Mouse (Mus musculus) hematopoietic multipotent progenitor cell, adult 10-12 weeks (in vitro differentiated cells): ENCODE measurements around the gene Itgb3. TPM values are rescaled to one million over a fixed set of nuclear protein-coding genes. Genes with fewer than 3 reads are reported as not detected.

ENCODE experiments used
- polyA plus RNA-seq: library from polyadenylated mRNA; stranded (reverse); fragments of >175 nt; gene quantifications from 2 replicates; pipeline ENCODE4 v1.2.3, GENCODE M21; 2012; ENCODE audit warnings: low replicate concordance

Gene Itgb3
- polyA plus RNA-seq = 4.8 and 8.1 TPM in 2 replicates

DNA sequence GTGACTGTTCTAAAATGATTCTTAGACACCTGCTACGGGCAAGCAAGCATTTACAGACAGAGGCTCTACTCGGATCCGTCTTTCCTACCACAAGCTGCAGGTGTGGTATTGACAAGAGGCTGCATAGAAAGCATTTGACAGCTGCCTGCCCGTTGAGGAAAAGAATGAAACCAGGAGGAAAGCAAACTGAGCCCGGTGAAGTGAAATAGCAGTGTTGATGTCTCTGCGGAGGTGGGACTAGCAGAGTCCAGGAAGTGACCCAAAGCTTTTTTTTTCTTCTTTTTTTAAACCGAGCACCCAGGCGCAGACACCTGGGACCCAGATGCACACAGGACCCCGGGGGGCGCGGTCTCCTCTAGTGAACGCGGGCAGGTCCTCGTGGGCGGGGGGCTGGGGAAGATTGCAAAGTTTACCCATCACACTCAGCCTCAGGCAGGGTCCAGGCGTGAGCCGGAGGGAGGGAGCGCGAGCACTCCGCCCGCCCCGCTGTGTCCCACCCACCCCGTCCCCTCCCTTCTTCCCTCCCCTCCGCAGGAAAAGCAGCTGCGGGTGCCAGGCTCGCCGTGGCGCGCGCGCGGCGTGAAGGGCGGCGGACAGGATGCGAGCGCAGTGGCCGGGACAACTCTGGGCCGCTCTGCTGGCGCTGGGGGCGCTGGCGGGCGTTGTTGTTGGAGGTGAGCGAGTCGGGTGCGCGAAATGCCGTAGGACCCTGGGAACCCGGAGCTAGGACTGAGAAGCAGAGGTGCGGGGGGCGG, at the start of gene Itgb3:
Gene Itgb3, plus strand, starts transcription at position 510 of the 755 bp plus-strand sequence.

DNA sequence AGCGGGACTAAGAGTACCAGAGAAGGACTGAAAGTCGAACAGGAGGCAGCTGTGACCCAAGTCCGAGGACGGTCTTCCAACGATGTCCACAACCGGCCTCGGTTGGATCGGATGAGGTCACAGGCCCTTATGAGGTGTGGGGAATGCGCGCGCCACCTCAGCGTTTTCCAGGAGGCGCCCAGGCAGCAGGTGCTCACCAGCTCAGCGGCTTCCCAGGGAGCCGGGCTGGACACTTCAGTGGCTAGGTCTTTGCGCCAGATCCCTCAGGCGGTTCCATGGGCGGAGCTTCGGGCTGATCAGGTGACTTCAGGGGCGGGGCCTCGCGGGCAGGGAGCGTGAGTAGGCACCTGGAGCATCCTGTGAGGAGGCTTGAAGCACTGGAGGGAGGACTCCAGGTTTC, 77.7 kb downstream of the Itgb3 start, which contains the start of gene Gm11639:
Gene Gm11639, plus strand, starts transcription at position 160 of the 400 bp plus-strand sequence.

Other genes starting within 250 kb of the Itgb3 start
- gene Kansl1, start 139.1 kb upstream of the Itgb3 start, polyA plus RNA-seq = 218 and 442 TPM in 2 replicates
- gene Cdc27, start 57.4 kb upstream of the Itgb3 start, polyA plus RNA-seq = 3.5 and 4.1 TPM in 2 replicates
- gene Myl4, start 57.3 kb upstream of the Itgb3 start, polyA plus RNA-seq = 33.6 and 38.7 TPM in 2 replicates
- gene Gm11639, start 77.7 kb downstream of the Itgb3 start, polyA plus RNA-seq = not detected in 2 replicates